Mouse (Mus musculus) monocyte, adult 59 days (primary cell): ENCODE measurements around the gene Gm49353. TPM values are rescaled to one million over a fixed set of nuclear protein-coding genes. Genes with fewer than 3 reads are reported as not detected.

Experiments used
- total RNA-seq, 2 experiments: library from RNA; stranded (reverse); gene quantifications; one replicate each; pipeline ENCODE4 v1.2.4; 2023

Gene Gm49353
- total RNA-seq, result not detected

GRCm38 (mm10) chr10:29198642-29199041 is at the start of gene Gm49353:
TSS of gene Gm49353 (plus strand) at chr10:29198954.

DNA sequence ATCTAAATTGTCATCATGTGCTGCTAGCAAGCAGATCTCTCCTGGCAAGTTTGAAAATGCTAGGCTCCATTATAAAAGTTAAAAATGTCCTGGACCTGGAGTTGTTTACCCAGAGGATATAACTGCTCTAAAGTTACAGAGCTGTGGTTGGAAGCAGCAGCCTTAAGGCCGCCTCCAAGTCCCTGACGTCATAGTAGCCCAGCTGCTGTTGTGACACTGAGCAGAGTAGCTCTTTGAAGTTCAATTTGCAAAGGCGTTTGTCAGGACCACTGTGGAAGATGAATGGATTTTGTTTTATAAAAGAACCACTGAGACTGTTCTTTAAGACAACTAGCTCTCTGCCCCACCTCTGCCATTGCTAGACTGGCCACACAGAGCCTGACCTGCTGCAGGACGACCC is 12.7 kb downstream of the Gm49353 start, which contains the start of gene 9330159F19Rik:
9330159F19Rik (plus strand) TSS at position 154 of the 400 bp plus-strand sequence.

Other genes with a start within 250 kb of the Gm49353 start
- not detected for gene 2310057J18Rik, start 212.7 kb upstream of the Gm49353 start, total RNA-seq
- not detected for gene Soga3, start 55.1 kb upstream of the Gm49353 start, total RNA-seq
- not detected for gene 9330159F19Rik, start 12.7 kb downstream of the Gm49353 start, total RNA-seq
- 1 to 10 TPM; 4.7 to 6.0 TPM for gene Echdc1, start 114.2 kb downstream of the Gm49353 start, total RNA-seq
- gene Rnf146, start 163.5 kb downstream of the Gm49353 start, total RNA-seq, result 10 to 100 TPM; 54.9 to 60.4 TPM